Mouse (Mus musculus) adrenal gland, postnatal 25 days (tissue): ENCODE results near the gene Meiob. TPM values are rescaled to one million over a fixed set of nuclear protein-coding genes. Genes with fewer than 3 reads are reported as not detected.

Source experiments
- DNase-seq: peaks from one replicate; pipeline ENCODE4 v3.0.0; 2021; ENCODE audit warnings: mixed read lengths
- long read RNA-seq: library from polyadenylated mRNA; stranded (forward); transcript quantifications from one replicate; pipeline ENCODE4 v2.0.0, GENCODE M21; 2021
- total RNA-seq: library from RNA; stranded (reverse); gene quantifications from 2 replicates; pipeline ENCODE4 v1.2.3, GENCODE M21; 2021

Gene Meiob
- total RNA-seq, result 0.76 and 1.7 TPM in 2 replicates
- long read RNA-seq, partial matches to known transcripts, result 2 of 3 reads
- long read RNA-seq, other reads (novel, unspliced or antisense), result 1 of 3 reads

GRCm38 (mm10) chr17:24803952-24804951 is at the start of gene Meiob:
Gene Meiob, plus strand, starts transcription at chr17:24804289.
- DNase-seq, result peak; percentile 85

- DNase-seq, result no peak
Observed at GRCm38 (mm10) chr17:24757394-24757793, 46.7 kb upstream of the Meiob start.

GRCm38 (mm10) chr17:24761121-24761520 is 43.0 kb upstream of the Meiob start:
- no peak for DNase-seq

GRCm38 (mm10) chr17:24765016-24765905 is 38.8 kb upstream of the Meiob start:
- no peak for DNase-seq

GRCm38 (mm10) chr17:24766266-24766875 is 37.7 kb upstream of the Meiob start:
- DNase-seq, result no peak

GRCm38 (mm10) chr17:24769146-24769545 is 34.9 kb upstream of the Meiob start:
- no peak for DNase-seq

- DNase-seq, result no peak
Observed at GRCm38 (mm10) chr17:24773241-24773640, 30.8 kb upstream of the Meiob start.

- no peak for DNase-seq
Observed at GRCm38 (mm10) chr17:24775173-24775572, 28.9 kb upstream of the Meiob start.

GRCm38 (mm10) chr17:24777073-24777472 is 27.0 kb upstream of the Meiob start:
- DNase-seq, result no peak

GRCm38 (mm10) chr17:24780821-24781220 is 23.3 kb upstream of the Meiob start:
- no peak for DNase-seq

GRCm38 (mm10) chr17:24792190-24792589 is 11.9 kb upstream of the Meiob start:
- no peak for DNase-seq

GRCm38 (mm10) chr17:24794791-24795190 is 9.3 kb upstream of the Meiob start:
- DNase-seq, result no peak

- no peak for DNase-seq
Observed at GRCm38 (mm10) chr17:24796969-24797368, 7.1 kb upstream of the Meiob start.

- DNase-seq, result no peak
Observed at GRCm38 (mm10) chr17:24798229-24798628, 5.9 kb upstream of the Meiob start.

- no peak for DNase-seq
Observed at GRCm38 (mm10) chr17:24799476-24799875, 4.6 kb upstream of the Meiob start.

GRCm38 (mm10) chr17:24800524-24800923 is 3.6 kb upstream of the Meiob start:
- DNase-seq, result no peak

- no peak for DNase-seq
Observed at GRCm38 (mm10) chr17:24811211-24811610, 7.1 kb downstream of the Meiob start.

- DNase-seq, result no peak
Observed at GRCm38 (mm10) chr17:24812215-24812614, 8.1 kb downstream of the Meiob start.

GRCm38 (mm10) chr17:24815256-24815655 is 11.2 kb downstream of the Meiob start:
- DNase-seq, result no peak

- DNase-seq, result no peak
Observed at GRCm38 (mm10) chr17:24817503-24817902, 13.4 kb downstream of the Meiob start.

- DNase-seq, result no peak
Observed at GRCm38 (mm10) chr17:24818172-24818571, 14.1 kb downstream of the Meiob start.

GRCm38 (mm10) chr17:24819469-24819868 is 15.4 kb downstream of the Meiob start:
- DNase-seq, result no peak
